Mouse (Mus musculus) G1E (cell line): ENCODE measurements at regions not wholly inside any gene's neighbourhood (a gene's known extent, or its start where the extent isn't known, plus 50 kb on each side); places are given as distances from the start of the nearest gene placed in this dataset.

Experiments used
- CTCF ChIP-seq: IDR thresholded peaks from 2 replicates; pipeline ENCODE4 v1.5.1; 2012; ENCODE audit warnings: low read depth, low read length, inconsistent platforms, mixed read lengths
- GATA1 ChIP-seq: IDR thresholded peaks from 2 replicates; pipeline ENCODE4 v1.6.1; 2012; ENCODE audit warnings: borderline replicate concordance, low read length, inconsistent platforms, mixed read lengths
- POLR2AphosphoS5 ChIP-seq: IDR thresholded peaks from 2 replicates; pipeline ENCODE4 v1.6.1; 2012; ENCODE audit warnings: low read depth, low read length, inconsistent platforms; ENCODE audit not compliant: insufficient replicate concordance

DNA sequence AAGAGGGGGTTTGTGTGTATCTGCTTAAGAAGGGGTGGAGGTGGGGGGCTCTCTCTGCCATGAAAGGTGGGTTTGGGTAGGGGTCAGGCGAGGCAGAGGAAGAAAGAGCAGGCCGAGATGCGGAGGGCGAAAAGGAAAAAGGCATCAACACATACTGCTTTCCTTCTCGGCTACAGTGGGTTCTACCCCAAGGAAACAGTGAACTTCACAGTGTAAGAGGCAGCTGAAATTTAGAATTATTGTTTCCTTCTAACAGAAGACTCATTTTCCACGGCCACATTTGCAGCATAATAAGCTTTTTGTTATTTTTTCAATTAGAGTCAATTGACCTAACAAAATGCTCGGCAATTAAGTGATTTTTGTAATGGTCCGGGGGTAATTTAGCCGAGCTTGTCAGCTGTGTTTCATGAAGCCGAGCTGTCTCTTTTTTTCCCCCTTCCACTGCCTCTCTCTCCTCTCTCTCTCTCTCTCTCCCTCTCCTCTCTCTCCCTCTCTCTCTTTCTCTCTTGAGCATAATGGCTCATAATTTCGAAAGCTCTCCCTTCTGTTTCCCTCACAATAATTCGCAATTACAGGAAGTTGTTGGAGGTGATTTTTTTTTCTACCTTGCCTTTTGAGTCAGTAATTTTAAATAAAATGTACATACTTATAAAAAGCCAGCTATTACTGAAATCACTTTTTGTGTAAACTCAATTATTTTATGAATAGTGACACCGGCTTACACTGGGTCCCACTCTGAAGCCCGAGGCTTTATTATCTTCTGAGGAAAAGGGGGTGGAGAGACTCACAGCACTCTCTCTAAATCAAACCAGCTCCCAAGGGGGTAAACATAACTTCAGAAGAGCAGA, 403.1 kb upstream of the 3110018I06Rik start:
- TF ChIP-seq CTCF (no peak), GATA1 (no peak), POLR2AphosphoS5 (no peak)
